Mouse (Mus musculus): ENCODE results near the gene Naa80. TPM values are rescaled to one million over a fixed set of nuclear protein-coding genes. Genes with fewer than 3 reads are reported as not detected.
"Not testable (repeated sequence)": the region's sequence is repeated elsewhere in the genome, so short reads cannot be mapped to it uniquely, and the experiment has no call there.

Gene Naa80
- polyA plus RNA-seq, 1 experiment from 2014 or later, result 11.1 TPM

- ATAC-seq (ENCODE audit: low FRiP score), result peak; percentile 86
- under 1% methylated on average over 40 of the region's 41 CpGs for WGBS
- Histone ChIP-seq H3K9me3 (ENCODE audit: control insufficient read depth, low read length) (no peaks in the 10 kb centered on the region; the same call in 1 of the 2 replicates), H3K36me3 (ENCODE audit: control insufficient read depth, insufficient read depth, low read length) (peaks cover 24% of the 10 kb centered on the region), H3K4me2 (peak overlapping the region; percentile 60), H3K9ac (ENCODE audit: low read length) (peak overlapping the region; percentile 95), H3K27me3 (ENCODE audit: control insufficient read depth, insufficient read depth, low read length) (no peaks in the 10 kb centered on the region), H3K4me3 (ENCODE audit: low read depth, low read length) (peak overlapping the region; percentile 88), H3K27ac (ENCODE audit: low read depth, low read length) (peak overlapping the region; percentile 82), H3K4me1 (ENCODE audit: control insufficient read depth, insufficient read depth, low read length) (peaks cover 38% of the 10 kb centered on the region)
- peak; percentile 99 for DNase-seq (ENCODE audit: low spot score, missing footprints)
These were observed 10.1 kb upstream of the Naa80 start for GRCm38 (mm10) chr9:107568331-107569261.

GRCm38 (mm10) chr9:107569270-107569669 lies 9.4 kb upstream of the Naa80 start:
- ATAC-seq (ENCODE audit: low FRiP score), result peak; percentile 58
- 0% methylated on average over 23 of the region's 23 CpGs for WGBS
- Histone ChIP-seq H3K4me1 (ENCODE audit: control insufficient read depth, insufficient read depth, low read length) (peaks cover 33% of the 10 kb centered on the region), H3K4me3 (ENCODE audit: low read depth, low read length) (peak overlapping the region; percentile 88), H3K4me2 (peak overlapping the region; percentile 60), H3K27me3 (ENCODE audit: control insufficient read depth, insufficient read depth, low read length) (no peaks in the 10 kb centered on the region), H3K9me3 (ENCODE audit: control insufficient read depth, low read length) (no peaks in the 10 kb centered on the region; the same call in 1 of the 2 replicates), H3K9ac (ENCODE audit: low read length) (peak overlapping the region; percentile 95), H3K27ac (ENCODE audit: low read depth, low read length) (peak overlapping the region; percentile 82; the same call in 1 of the 2 replicates), H3K36me3 (ENCODE audit: control insufficient read depth, insufficient read depth, low read length) (peaks cover 24% of the 10 kb centered on the region)
- no peak for DNase-seq (ENCODE audit: low spot score, missing footprints)

- 51% methylated on average over 13 of the region's 13 CpGs for WGBS
- Histone ChIP-seq H3K4me2 (peak overlapping the region; percentile 60), H3K4me1 (ENCODE audit: control insufficient read depth, insufficient read depth, low read length) (peaks cover 33% of the 10 kb centered on the region), H3K9ac (ENCODE audit: low read length) (peak overlapping the region; percentile 95), H3K27me3 (ENCODE audit: control insufficient read depth, insufficient read depth, low read length) (no peaks in the 10 kb centered on the region), H3K27ac (ENCODE audit: low read depth, low read length) (no peak overlapping the region), H3K36me3 (ENCODE audit: control insufficient read depth, insufficient read depth, low read length) (peaks cover 24% of the 10 kb centered on the region), H3K4me3 (ENCODE audit: low read depth, low read length) (peak overlapping the region; percentile 88), H3K9me3 (ENCODE audit: control insufficient read depth, low read length) (no peaks in the 10 kb centered on the region; the same call in 1 of the 2 replicates)
- DNase-seq (ENCODE audit: low spot score, missing footprints) (no peak), ATAC-seq (ENCODE audit: low FRiP score) (no peak)
These were observed 8.7 kb upstream of the Naa80 start for GRCm38 (mm10) chr9:107570016-107570415.

- H3K4me2 ChIP-seq, result peak overlapping the region; percentile 60; the same call in 1 of the 2 replicates
- DNase-seq (ENCODE audit: low spot score, missing footprints), result no peak
- 96% methylated on average over 21 of the region's 21 CpGs for WGBS
- no peaks in the 10 kb centered on the region; the same call in 1 of the 2 replicates for H3K9me3 ChIP-seq (ENCODE audit: control insufficient read depth, low read length)
- peak overlapping the region; percentile 95; the same call in 1 of the 2 replicates for H3K9ac ChIP-seq (ENCODE audit: low read length)
- peaks cover 33% of the 10 kb centered on the region for H3K4me1 ChIP-seq (ENCODE audit: control insufficient read depth, insufficient read depth, low read length)
- H3K27ac ChIP-seq (ENCODE audit: low read depth, low read length), result no peak overlapping the region
- 0 out of 2 replicates have a peak overlapping the region, but pooled peaks have one; percentile 0 for H3K4me3 ChIP-seq (ENCODE audit: low read depth, low read length)
- peaks cover 24% of the 10 kb centered on the region for H3K36me3 ChIP-seq (ENCODE audit: control insufficient read depth, insufficient read depth, low read length)
- no peak for ATAC-seq (ENCODE audit: low FRiP score)
- H3K27me3 ChIP-seq (ENCODE audit: control insufficient read depth, insufficient read depth, low read length), result no peaks in the 10 kb centered on the region
These were observed 7.8 kb upstream of the Naa80 start for GRCm38 (mm10) chr9:107570845-107571244.

GRCm38 (mm10) chr9:107571534-107572326 lies 7.0 kb upstream of the Naa80 start:
- peaks cover 24% of the 10 kb centered on the region for H3K36me3 ChIP-seq (ENCODE audit: control insufficient read depth, insufficient read depth, low read length)

GRCm38 (mm10) chr9:107572327-107572662 lies 6.4 kb upstream of the Naa80 start:
- Histone ChIP-seq H3K4me3 (ENCODE audit: low read depth, low read length) (no peak overlapping the region), H3K27ac (ENCODE audit: low read depth, low read length) (no peak overlapping the region), H3K9me3 (ENCODE audit: control insufficient read depth, low read length) (no peaks in the 10 kb centered on the region; the same call in 1 of the 2 replicates), H3K36me3 (ENCODE audit: control insufficient read depth, insufficient read depth, low read length) (peaks cover 24% of the 10 kb centered on the region), H3K4me2 (no peak overlapping the region), H3K4me1 (ENCODE audit: control insufficient read depth, insufficient read depth, low read length) (peaks cover 37% of the 10 kb centered on the region), H3K9ac (ENCODE audit: low read length) (no peak overlapping the region), H3K27me3 (ENCODE audit: control insufficient read depth, insufficient read depth, low read length) (no peaks in the 10 kb centered on the region)
- DNase-seq (ENCODE audit: low spot score, missing footprints), result no peak
- WGBS, result 94% methylated on average over 2 of the region's 2 CpGs
- ATAC-seq (ENCODE audit: low FRiP score), result no peak

More at GRCm38 (mm10) chr9:107571534-107572326, 7.0 kb upstream of the Naa80 start:
- 96% methylated on average over 22 of the region's 22 CpGs for WGBS
- no peak for ATAC-seq (ENCODE audit: low FRiP score)
- H3K27me3 ChIP-seq (ENCODE audit: control insufficient read depth, insufficient read depth, low read length), result no peaks in the 10 kb centered on the region
- no peak overlapping the region for H3K27ac ChIP-seq (ENCODE audit: low read depth, low read length)
- H3K4me1 ChIP-seq (ENCODE audit: control insufficient read depth, insufficient read depth, low read length), result peaks cover 37% of the 10 kb centered on the region
- DNase-seq (ENCODE audit: low spot score, missing footprints), result no peak
- 0 out of 2 replicates have a peak overlapping the region, but pooled peaks have one; percentile 0 for H3K4me3 ChIP-seq (ENCODE audit: low read depth, low read length)
- H3K4me2 ChIP-seq, result no peak overlapping the region
- no peaks in the 10 kb centered on the region; the same call in 1 of the 2 replicates for H3K9me3 ChIP-seq (ENCODE audit: control insufficient read depth, low read length)
- H3K9ac ChIP-seq (ENCODE audit: low read length), result no peak overlapping the region

- 80% methylated on average over 6 of the region's 6 CpGs for WGBS
- not testable (repeated sequence) for H3K27ac ChIP-seq (ENCODE audit: low read depth, low read length); H3K4me3 ChIP-seq (ENCODE audit: low read depth, low read length); ATAC-seq (ENCODE audit: low FRiP score); DNase-seq (ENCODE audit: low spot score, missing footprints); H3K9ac ChIP-seq (ENCODE audit: low read length); H3K27me3 ChIP-seq (ENCODE audit: control insufficient read depth, insufficient read depth, low read length); H3K4me2 ChIP-seq; H3K9me3 ChIP-seq (ENCODE audit: control insufficient read depth, low read length)
- Histone ChIP-seq H3K36me3 (ENCODE audit: control insufficient read depth, insufficient read depth, low read length) (peaks cover 24% of the 10 kb centered on the region), H3K4me1 (ENCODE audit: control insufficient read depth, insufficient read depth, low read length) (peaks cover 29% of the 10 kb centered on the region)
These were observed 4.9 kb upstream of the Naa80 start for GRCm38 (mm10) chr9:107573774-107574173.

GRCm38 (mm10) chr9:107575579-107576356 lies 2.9 kb upstream of the Naa80 start:
- H3K9ac ChIP-seq (ENCODE audit: low read length), result no peak overlapping the region
- H3K9me3 ChIP-seq (ENCODE audit: control insufficient read depth, low read length), result no peaks in the 10 kb centered on the region; the same call in 1 of the 2 replicates
- peaks cover 24% of the 10 kb centered on the region for H3K36me3 ChIP-seq (ENCODE audit: control insufficient read depth, insufficient read depth, low read length)
- H3K27ac ChIP-seq (ENCODE audit: low read depth, low read length), result no peak overlapping the region; the same call in 1 of the 2 replicates
- no peak for ATAC-seq (ENCODE audit: low FRiP score)
- no peak for DNase-seq (ENCODE audit: low spot score, missing footprints)
- H3K27me3 ChIP-seq (ENCODE audit: control insufficient read depth, insufficient read depth, low read length), result no peaks in the 10 kb centered on the region
- 88% methylated on average over 14 of the region's 14 CpGs for WGBS
- no peak overlapping the region for H3K4me2 ChIP-seq
- H3K4me1 ChIP-seq (ENCODE audit: control insufficient read depth, insufficient read depth, low read length), result peaks cover 26% of the 10 kb centered on the region
- H3K4me3 ChIP-seq (ENCODE audit: low read depth, low read length), result no peak overlapping the region
